Mouse (Mus musculus) natural killer cell, adult 2 months (primary cell): ENCODE results near the gene Glp1r.

Experiments
- DNase-seq, 2 experiments: peaks; one replicate each; pipeline ENCODE4 v3.0.0; 2022; ENCODE audit warnings: low spot score in 2 of 2

Gene Glp1r

GRCm38 (mm10) chr17:30901627-30902026 lies at the start of gene Glp1r:
Gene Glp1r, plus strand, starts transcription at chr17:30901817.
- no peak for DNase-seq

GRCm38 (mm10) chr17:30852345-30852744 lies 49.3 kb upstream of the Glp1r start:
- DNase-seq, result no peak

- DNase-seq, result no peak
Measured at GRCm38 (mm10) chr17:30857347-30857746, 44.3 kb upstream of the Glp1r start.

- DNase-seq, result no peak
Measured at GRCm38 (mm10) chr17:30858586-30859259, 42.9 kb upstream of the Glp1r start.

- no peak for DNase-seq
Measured at GRCm38 (mm10) chr17:30859989-30860585, 41.5 kb upstream of the Glp1r start.

- no peak for DNase-seq
Measured at GRCm38 (mm10) chr17:30860606-30861005, 41.0 kb upstream of the Glp1r start.

- DNase-seq, result no peak
Measured at GRCm38 (mm10) chr17:30866281-30866680, 35.3 kb upstream of the Glp1r start.

GRCm38 (mm10) chr17:30866966-30867365 lies 34.7 kb upstream of the Glp1r start:
- no peak for DNase-seq

GRCm38 (mm10) chr17:30871040-30871439 lies 30.6 kb upstream of the Glp1r start:
- DNase-seq, result peak in 1 of 2 experiments; percentile 10

- peak; percentile 21 to 22 for DNase-seq
Measured at GRCm38 (mm10) chr17:30874276-30874675, 27.3 kb upstream of the Glp1r start.

GRCm38 (mm10) chr17:30877456-30877855 lies 24.2 kb upstream of the Glp1r start:
- DNase-seq, result no peak

GRCm38 (mm10) chr17:30878626-30879025 lies 23.0 kb upstream of the Glp1r start:
- no peak for DNase-seq

- DNase-seq, result no peak
Measured at GRCm38 (mm10) chr17:30880391-30880790, 21.2 kb upstream of the Glp1r start.

- no peak for DNase-seq
Measured at GRCm38 (mm10) chr17:30881001-30881400, 20.6 kb upstream of the Glp1r start.

GRCm38 (mm10) chr17:30882206-30882605 lies 19.4 kb upstream of the Glp1r start:
- DNase-seq, result no peak

GRCm38 (mm10) chr17:30883534-30883933 lies 18.1 kb upstream of the Glp1r start:
- DNase-seq, result no peak

- no peak for DNase-seq
Measured at GRCm38 (mm10) chr17:30892086-30892485, 9.5 kb upstream of the Glp1r start.

- no peak for DNase-seq
Measured at GRCm38 (mm10) chr17:30892730-30893129, 8.9 kb upstream of the Glp1r start.

GRCm38 (mm10) chr17:30897075-30897474 lies 4.5 kb upstream of the Glp1r start:
- no peak for DNase-seq

- DNase-seq, result no peak
Measured at GRCm38 (mm10) chr17:30904096-30904495, 2.5 kb downstream of the Glp1r start.

- no peak for DNase-seq
Measured at GRCm38 (mm10) chr17:30907577-30907976, 6.0 kb downstream of the Glp1r start.

- DNase-seq, result no peak
Measured at GRCm38 (mm10) chr17:30910866-30911731, 9.5 kb downstream of the Glp1r start.

- no peak for DNase-seq
Measured at GRCm38 (mm10) chr17:30911732-30912088, 10.1 kb downstream of the Glp1r start.
